Mouse (Mus musculus): ENCODE measurements around the gene Lrrc36. TPM values are rescaled to one million over a fixed set of nuclear protein-coding genes. Genes with fewer than 3 reads are reported as not detected.

The Lrrc36 gene
- polyA plus RNA-seq, 1 experiment from 2014 or later: 0.38 TPM

- WGBS: 62% methylated on average over 1 of the region's 1 CpGs
- Histone ChIP-seq H3K9ac (ENCODE audit: low read length) (no peak overlapping the region), H3K4me2 (ENCODE audit: low read length) (no peak overlapping the region), H3K9me3 (ENCODE audit: control insufficient read depth, low read length) (0 out of 2 replicates have a peak, but pooled peaks cover 5% of the 10 kb centered on the region), H3K27me3 (ENCODE audit: control insufficient read depth, insufficient read depth, low read length) (no peaks in the 10 kb centered on the region), H3K4me1 (ENCODE audit: control insufficient read depth in 2 of 2, insufficient read depth in 2 of 2, low read length in 2 of 2) (no peaks in the 10 kb centered on the region), H3K4me3 (ENCODE audit: control insufficient read depth in 1 of 2, insufficient read depth in 1 of 2, low read depth in 1 of 2, low read length in 2 of 2) (no peak overlapping the region), H3K36me3 (ENCODE audit: control insufficient read depth, insufficient read depth, low read length) (no peaks in the 10 kb centered on the region), H3K27ac (replicated peaks in 1 of 2; ENCODE audit: control insufficient read depth in 1 of 2, insufficient read depth in 1 of 2, low read depth in 2 of 2, low read length in 2 of 2) (no peak overlapping the region)
- ATAC-seq (ENCODE audit: insufficient number of reproducible peaks, insufficient read depth, low FRiP score, low read depth): no peak
Observed at GRCm38 (mm10) chr8:105404496-105404895, 8.9 kb upstream of the Lrrc36 start.

DNA sequence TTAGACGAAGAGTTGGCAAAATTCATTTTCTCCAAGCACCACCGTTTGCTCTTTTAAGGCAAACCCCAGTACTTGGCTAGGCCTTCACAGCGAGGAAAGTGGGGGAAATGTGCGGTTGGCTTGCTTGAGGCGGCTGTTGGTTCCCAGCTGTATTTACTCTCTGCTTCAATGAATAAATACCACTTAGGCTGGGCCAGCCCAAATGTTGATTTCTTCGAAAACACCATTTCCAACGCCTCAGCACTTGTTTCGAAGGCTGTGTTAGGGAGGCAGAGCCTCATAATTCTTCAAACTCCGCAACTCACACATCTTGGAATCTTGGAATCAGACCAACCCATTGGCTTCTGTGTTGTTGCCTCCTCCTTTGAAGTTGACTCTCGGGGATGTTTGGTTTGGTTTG is 7.0 kb upstream of the Lrrc36 start:
- H3K4me3 ChIP-seq (ENCODE audit: control insufficient read depth in 1 of 2, insufficient read depth in 1 of 2, low read depth in 1 of 2, low read length in 2 of 2): no peak overlapping the region
- WGBS: 75% methylated on average over 10 of the region's 10 CpGs
- no peak overlapping the region for H3K27ac ChIP-seq (replicated peaks in 1 of 2; ENCODE audit: control insufficient read depth in 1 of 2, insufficient read depth in 1 of 2, low read depth in 2 of 2, low read length in 2 of 2)
- no peaks in the 10 kb centered on the region for H3K9me3 ChIP-seq (ENCODE audit: control insufficient read depth, low read length)
- H3K4me2 ChIP-seq (ENCODE audit: low read length): no peak overlapping the region
- no peak overlapping the region for H3K9ac ChIP-seq (ENCODE audit: low read length)
- no peak for ATAC-seq (ENCODE audit: insufficient number of reproducible peaks, insufficient read depth, low FRiP score, low read depth)
- H3K27me3 ChIP-seq (ENCODE audit: control insufficient read depth, insufficient read depth, low read length): no peaks in the 10 kb centered on the region
- H3K4me1 ChIP-seq (ENCODE audit: control insufficient read depth in 2 of 2, insufficient read depth in 2 of 2, low read length in 2 of 2): no peaks in the 10 kb centered on the region
- H3K36me3 ChIP-seq (ENCODE audit: control insufficient read depth, insufficient read depth, low read length): no peaks in the 10 kb centered on the region

- H3K9me3 ChIP-seq (ENCODE audit: control insufficient read depth, low read length): no peaks in the 10 kb centered on the region
- H3K4me2 ChIP-seq (ENCODE audit: low read length): no peak overlapping the region
- peaks cover 0 to 1% of the 10 kb centered on the region in 2 experiments; a peak in 2 of 4 replicates for H3K4me1 ChIP-seq (ENCODE audit: control insufficient read depth in 2 of 2, insufficient read depth in 2 of 2, low read length in 2 of 2)
- no peak overlapping the region for H3K27ac ChIP-seq (replicated peaks in 1 of 2; ENCODE audit: control insufficient read depth in 1 of 2, insufficient read depth in 1 of 2, low read depth in 2 of 2, low read length in 2 of 2)
- peaks cover 13% of the 10 kb centered on the region for H3K27me3 ChIP-seq (ENCODE audit: control insufficient read depth, insufficient read depth, low read length)
- no peaks in the 10 kb centered on the region for H3K36me3 ChIP-seq (ENCODE audit: control insufficient read depth, insufficient read depth, low read length)
- H3K9ac ChIP-seq (ENCODE audit: low read length): no peak overlapping the region
- WGBS: 54% methylated on average over 7 of the region's 7 CpGs
- H3K4me3 ChIP-seq (ENCODE audit: control insufficient read depth in 1 of 2, insufficient read depth in 1 of 2, low read depth in 1 of 2, low read length in 2 of 2): no peak overlapping the region
- no peak for ATAC-seq (ENCODE audit: insufficient number of reproducible peaks, insufficient read depth, low FRiP score, low read depth)
Observed at GRCm38 (mm10) chr8:105408331-105408730, 5.0 kb upstream of the Lrrc36 start.

DNA sequence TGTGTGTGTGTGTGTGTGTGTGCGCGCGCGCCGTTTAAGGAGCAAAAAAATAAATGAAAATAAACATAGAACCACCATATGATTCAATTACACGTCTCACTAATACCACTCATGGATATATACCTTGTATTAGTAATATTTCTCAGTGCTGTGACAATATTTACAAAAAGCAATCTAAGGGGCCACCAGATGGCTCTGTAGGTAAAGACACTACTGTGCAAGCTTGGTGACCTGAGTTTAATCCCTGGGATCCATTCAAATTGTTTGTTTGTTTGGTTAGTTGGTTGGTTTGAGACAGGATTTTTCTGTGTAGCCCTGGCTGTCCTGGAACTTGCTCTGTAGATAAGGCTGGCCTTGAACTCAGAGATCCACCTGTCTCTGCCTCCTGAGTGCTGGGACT is 3.4 kb upstream of the Lrrc36 start:
- no peak for ATAC-seq (ENCODE audit: insufficient number of reproducible peaks, insufficient read depth, low FRiP score, low read depth)
- Histone ChIP-seq H3K4me3 (ENCODE audit: control insufficient read depth in 1 of 2, insufficient read depth in 1 of 2, low read depth in 1 of 2, low read length in 2 of 2) (no peak overlapping the region), H3K27ac (replicated peaks in 1 of 2; ENCODE audit: control insufficient read depth in 1 of 2, insufficient read depth in 1 of 2, low read depth in 2 of 2, low read length in 2 of 2) (no peak overlapping the region), H3K9me3 (ENCODE audit: control insufficient read depth, low read length) (no peaks in the 10 kb centered on the region), H3K27me3 (ENCODE audit: control insufficient read depth, insufficient read depth, low read length) (peaks cover 28% of the 10 kb centered on the region), H3K4me2 (ENCODE audit: low read length) (no peak overlapping the region), H3K9ac (ENCODE audit: low read length) (no peak overlapping the region), H3K4me1 (ENCODE audit: control insufficient read depth in 2 of 2, insufficient read depth in 2 of 2, low read length in 2 of 2) (peaks cover 4 to 7% of the 10 kb centered on the region in 2 experiments), H3K36me3 (ENCODE audit: control insufficient read depth, insufficient read depth, low read length) (no peaks in the 10 kb centered on the region)
- 90% methylated on average over 6 of the region's 6 CpGs for WGBS

DNA sequence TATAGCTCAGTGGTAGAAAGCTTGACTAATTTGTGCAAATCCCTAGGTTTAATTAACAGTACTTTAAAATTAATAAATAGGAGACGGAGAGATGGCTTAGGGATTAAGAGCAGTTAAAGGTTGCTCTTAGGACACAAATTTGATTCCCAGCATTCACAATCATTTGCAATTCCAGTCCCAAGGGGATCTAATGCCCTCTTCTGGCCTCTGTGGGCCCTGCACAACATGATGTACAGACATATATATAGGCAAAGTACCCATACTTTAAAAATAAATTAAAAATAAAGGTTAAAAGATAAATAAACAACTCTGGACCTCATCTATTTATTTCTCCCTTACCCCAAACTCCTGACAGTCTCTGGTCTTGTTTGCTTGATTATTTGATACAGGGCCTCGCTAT is 5.6 kb downstream of the Lrrc36 start:
- Histone ChIP-seq H3K36me3 (ENCODE audit: control insufficient read depth, insufficient read depth, low read length) (no peaks in the 10 kb centered on the region), H3K9me3 (ENCODE audit: control insufficient read depth, low read length) (no peaks in the 10 kb centered on the region), H3K4me2 (ENCODE audit: low read length) (no peak overlapping the region), H3K27ac (replicated peaks in 1 of 2; ENCODE audit: control insufficient read depth in 1 of 2, insufficient read depth in 1 of 2, low read depth in 2 of 2, low read length in 2 of 2) (no peak overlapping the region), H3K27me3 (ENCODE audit: control insufficient read depth, insufficient read depth, low read length) (peaks cover 18% of the 10 kb centered on the region), H3K9ac (ENCODE audit: low read length) (no peak overlapping the region), H3K4me3 (ENCODE audit: control insufficient read depth in 1 of 2, insufficient read depth in 1 of 2, low read depth in 1 of 2, low read length in 2 of 2) (no peak overlapping the region), H3K4me1 (ENCODE audit: control insufficient read depth in 2 of 2, insufficient read depth in 2 of 2, low read length in 2 of 2) (no peaks in the 10 kb centered on the region)
- 81% methylated on average over 2 of the region's 2 CpGs for WGBS
- no peak for ATAC-seq (ENCODE audit: insufficient number of reproducible peaks, insufficient read depth, low FRiP score, low read depth)

DNA sequence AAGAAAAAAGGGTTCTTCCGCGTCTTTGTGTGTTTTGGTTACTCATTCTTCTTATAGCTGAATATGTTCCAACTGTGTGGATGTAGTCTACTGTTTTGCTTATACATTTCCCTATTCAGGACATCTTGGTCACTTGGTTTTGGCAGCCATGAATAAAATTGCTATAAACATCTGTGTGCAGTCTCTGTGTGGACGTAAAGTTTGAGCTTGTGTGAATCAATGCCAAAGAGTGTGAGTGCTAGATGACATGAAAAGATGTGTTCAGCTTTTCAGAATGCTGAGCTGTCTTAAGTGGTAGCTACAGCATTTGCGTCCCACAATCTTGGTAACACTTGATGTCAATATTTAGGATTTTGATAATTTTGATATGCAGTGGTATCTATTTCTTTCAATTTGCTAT is 6.4 kb downstream of the Lrrc36 start:
- Histone ChIP-seq H3K4me2 (ENCODE audit: low read length) (no peak overlapping the region), H3K4me1 (ENCODE audit: control insufficient read depth in 2 of 2, insufficient read depth in 2 of 2, low read length in 2 of 2) (no peaks in the 10 kb centered on the region), H3K27me3 (ENCODE audit: control insufficient read depth, insufficient read depth, low read length) (0 out of 2 replicates have a peak, but pooled peaks cover 10% of the 10 kb centered on the region), H3K4me3 (ENCODE audit: control insufficient read depth in 1 of 2, insufficient read depth in 1 of 2, low read depth in 1 of 2, low read length in 2 of 2) (no peak overlapping the region), H3K36me3 (ENCODE audit: control insufficient read depth, insufficient read depth, low read length) (no peaks in the 10 kb centered on the region), H3K27ac (replicated peaks in 1 of 2; ENCODE audit: control insufficient read depth in 1 of 2, insufficient read depth in 1 of 2, low read depth in 2 of 2, low read length in 2 of 2) (no peak overlapping the region), H3K9ac (ENCODE audit: low read length) (no peak overlapping the region), H3K9me3 (ENCODE audit: control insufficient read depth, low read length) (no peaks in the 10 kb centered on the region)
- 84% methylated on average over 4 of the region's 4 CpGs for WGBS
- ATAC-seq (ENCODE audit: insufficient number of reproducible peaks, insufficient read depth, low FRiP score, low read depth): no peak

GRCm38 (mm10) chr8:105422006-105422405 is 8.6 kb downstream of the Lrrc36 start:
- Histone ChIP-seq H3K27me3 (ENCODE audit: control insufficient read depth, insufficient read depth, low read length) (no peaks in the 10 kb centered on the region), H3K4me2 (ENCODE audit: low read length) (no peak overlapping the region), H3K4me1 (ENCODE audit: control insufficient read depth in 2 of 2, insufficient read depth in 2 of 2, low read length in 2 of 2) (no peaks in the 10 kb centered on the region), H3K9me3 (ENCODE audit: control insufficient read depth, low read length) (no peaks in the 10 kb centered on the region), H3K27ac (replicated peaks in 1 of 2; ENCODE audit: control insufficient read depth in 1 of 2, insufficient read depth in 1 of 2, low read depth in 2 of 2, low read length in 2 of 2) (no peak overlapping the region), H3K4me3 (ENCODE audit: control insufficient read depth in 1 of 2, insufficient read depth in 1 of 2, low read depth in 1 of 2, low read length in 2 of 2) (no peak overlapping the region), H3K36me3 (ENCODE audit: control insufficient read depth, insufficient read depth, low read length) (no peaks in the 10 kb centered on the region), H3K9ac (ENCODE audit: low read length) (no peak overlapping the region)
- 60% methylated on average over 1 of the region's 1 CpGs for WGBS
- ATAC-seq (ENCODE audit: insufficient number of reproducible peaks, insufficient read depth, low FRiP score, low read depth): no peak

DNA sequence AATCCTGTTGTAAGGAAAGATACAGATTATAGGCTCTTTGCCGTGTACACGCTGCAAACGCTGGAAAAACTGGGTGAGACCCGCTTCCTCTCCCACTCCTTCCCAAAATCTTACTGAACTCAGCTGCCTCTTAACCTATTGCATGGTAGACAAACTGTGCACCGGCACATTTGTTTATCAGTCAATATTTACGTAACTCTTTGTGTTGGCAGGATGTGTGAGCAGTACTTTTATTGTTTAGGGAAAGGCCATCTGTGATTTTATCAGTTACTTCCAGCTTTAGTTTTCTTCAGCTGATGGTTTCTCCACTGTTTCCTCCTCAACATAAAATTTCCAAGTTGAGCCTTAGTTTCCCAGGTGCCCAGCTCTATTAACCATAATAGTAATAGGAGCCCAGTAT is 13.5 kb downstream of the Lrrc36 start:
- no peak overlapping the region for H3K27ac ChIP-seq (replicated peaks in 1 of 2; ENCODE audit: control insufficient read depth in 1 of 2, insufficient read depth in 1 of 2, low read depth in 2 of 2, low read length in 2 of 2)
- H3K4me2 ChIP-seq (ENCODE audit: low read length): no peak overlapping the region
- no peaks in the 10 kb centered on the region for H3K27me3 ChIP-seq (ENCODE audit: control insufficient read depth, insufficient read depth, low read length)
- H3K4me3 ChIP-seq (ENCODE audit: control insufficient read depth in 1 of 2, insufficient read depth in 1 of 2, low read depth in 1 of 2, low read length in 2 of 2): no peak overlapping the region
- no peaks in the 10 kb centered on the region for H3K4me1 ChIP-seq (ENCODE audit: control insufficient read depth in 2 of 2, insufficient read depth in 2 of 2, low read length in 2 of 2)
- 58% methylated on average over 6 of the region's 6 CpGs for WGBS
- no peak for ATAC-seq (ENCODE audit: insufficient number of reproducible peaks, insufficient read depth, low FRiP score, low read depth)
- H3K9ac ChIP-seq (ENCODE audit: low read length): no peak overlapping the region
- H3K36me3 ChIP-seq (ENCODE audit: control insufficient read depth, insufficient read depth, low read length): no peaks in the 10 kb centered on the region
- no peaks in the 10 kb centered on the region for H3K9me3 ChIP-seq (ENCODE audit: control insufficient read depth, low read length)
